Mouse (Mus musculus): Measurements from ENCODE around the gene Cpeb4.

GRCm38 (mm10) chr11:31831451-31831850 lies 40.6 kb upstream of the Cpeb4 start:
- TF ChIP-seq GATA1 (IDR thresholded peaks at IDR 0.05; ENCODE audit: low read length) (peak; percentile 97), TAL1 (IDR thresholded peaks at IDR 0.05; ENCODE audit: low read length) (peak; percentile 91)
